Mouse (Mus musculus) stomach, postnatal 0 days (tissue): ENCODE data around the gene Rxrg. TPM values are rescaled to one million over a fixed set of nuclear protein-coding genes. Genes with fewer than 3 reads are reported as not detected.

ENCODE experiments used
- ATAC-seq: fragments of 200-750 bp; cut with Nextera tagmentation; 2 replicates; pipeline ENCODE4 v1.8.0; 2017; ENCODE audit not compliant: low FRiP score, low TSS enrichment
- DNase-seq: peaks from one replicate; pipeline ENCODE4 v3.0.0-alpha.2; 2016; ENCODE audit warnings: low spot score
- H3K27ac ChIP-seq: fragments of 300-500 bp; sonication (generic); replicated peaks from 2 replicates; pipeline ENCODE4 v1.5.1; 2014; ENCODE audit warnings: mild to moderate bottlenecking, control low read depth
- H3K27me3 ChIP-seq: fragments of 300-500 bp; sonication (generic); 2 replicates; pipeline ENCODE4 v1.6.1; 2014; ENCODE audit warnings: low read length; ENCODE audit not compliant: control insufficient read depth, insufficient read depth
- H3K36me3 ChIP-seq: fragments of 300-500 bp; sonication (generic); 2 replicates; pipeline ENCODE4 v1.6.1; 2014; ENCODE audit warnings: low read length, mixed read lengths; ENCODE audit not compliant: control insufficient read depth, insufficient read depth
- H3K4me1 ChIP-seq: fragments of 300-500 bp; sonication (generic); replicated peaks from 2 replicates; pipeline ENCODE4 v1.6.1; 2014; ENCODE audit warnings: antibody characterized with exemption; ENCODE audit not compliant: control insufficient read depth, insufficient read depth
- H3K4me2 ChIP-seq: fragments of 300-500 bp; sonication (generic); replicated peaks from 2 replicates; pipeline ENCODE4 v1.6.1; 2014; ENCODE audit warnings: low read depth, mild to moderate bottlenecking, control low read depth, moderate library complexity
- H3K4me3 ChIP-seq: fragments of 300-500 bp; sonication (generic); 2 replicates; pipeline ENCODE4 v1.5.1; 2014; ENCODE audit warnings: low read depth, low read length, control low read depth
- H3K9ac ChIP-seq: fragments of 300-500 bp; sonication (generic); 2 replicates; pipeline ENCODE4 v1.6.1; 2014; ENCODE audit warnings: mild to moderate bottlenecking, low read length, control low read depth, mixed read lengths
- H3K9me3 ChIP-seq: fragments of 300-500 bp; sonication (generic); 2 replicates; pipeline ENCODE4 v1.6.1; 2016; ENCODE audit warnings: low read length; ENCODE audit not compliant: control insufficient read depth
- CTCF ChIP-seq: IDR thresholded peaks from 2 replicates; pipeline ENCODE4 v1.5.1; 2016; ENCODE audit warnings: antibody characterized with exemption, low read depth, mild to moderate bottlenecking, moderate library complexity
- EP300 ChIP-seq: optimal IDR thresholded peaks from 2 replicates; pipeline ENCODE3; 2016; ENCODE audit warnings: antibody characterized with exemption
- WGBS: fragments of 180-500 bp; shearing (Covaris S2); extraction: QIAGEN DNeasy Blood & Tissue Kit; methylation state at CpG from one replicate; pipeline ENCODE4 v1.1.7; 2014; 5-methylcytosine and 5-hydroxymethylcytosine counted together
- polyA plus RNA-seq: library from polyadenylated mRNA; unstranded; fragments of >200 nt; fragmentation: Nextera tagmentation; extraction: Ambion mirVana; gene quantifications from 2 replicates; pipeline ENCODE4 v1.2.1, GENCODE M21; 2015

Gene Rxrg
- polyA plus RNA-seq, 1 experiment from 2014 or later, result 0.52 TPM

DNA sequence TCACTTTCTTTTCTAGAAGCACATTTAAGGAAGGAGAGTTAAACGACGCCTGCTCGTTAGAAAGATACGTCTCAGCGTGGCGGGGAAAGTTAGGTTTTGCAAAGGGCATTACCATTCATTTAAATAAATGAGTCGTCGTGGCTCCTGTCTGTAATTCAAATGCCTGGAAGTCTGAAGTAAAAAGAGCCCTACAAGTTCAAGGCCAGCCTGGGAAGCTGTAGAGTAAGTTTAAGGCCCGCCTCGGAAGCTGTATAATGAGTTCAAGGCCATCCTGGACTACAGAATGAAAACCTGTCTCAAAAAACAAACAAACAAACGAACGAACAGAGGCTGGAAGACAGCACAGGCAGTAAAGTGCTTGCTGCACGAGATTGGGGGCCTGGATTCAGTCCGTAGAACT lies 18.9 kb downstream of the Rxrg start:
- H3K9me3 ChIP-seq, result no peaks in the 10 kb centered on the region
- TF ChIP-seq CTCF (no peak), EP300 (no peak)
- no peak overlapping the region for H3K9ac ChIP-seq
- no peaks in the 10 kb centered on the region for H3K36me3 ChIP-seq
- ATAC-seq (no peak), DNase-seq (no peak)
- WGBS, result 76% methylated on average over 14 of the region's 14 CpGs
- no peak overlapping the region for H3K4me2 ChIP-seq
- H3K4me1 ChIP-seq, result no peaks in the 10 kb centered on the region
- H3K27me3 ChIP-seq, result no peaks in the 10 kb centered on the region
- no peak overlapping the region for H3K27ac ChIP-seq
- H3K4me3 ChIP-seq, result no peak overlapping the region

DNA sequence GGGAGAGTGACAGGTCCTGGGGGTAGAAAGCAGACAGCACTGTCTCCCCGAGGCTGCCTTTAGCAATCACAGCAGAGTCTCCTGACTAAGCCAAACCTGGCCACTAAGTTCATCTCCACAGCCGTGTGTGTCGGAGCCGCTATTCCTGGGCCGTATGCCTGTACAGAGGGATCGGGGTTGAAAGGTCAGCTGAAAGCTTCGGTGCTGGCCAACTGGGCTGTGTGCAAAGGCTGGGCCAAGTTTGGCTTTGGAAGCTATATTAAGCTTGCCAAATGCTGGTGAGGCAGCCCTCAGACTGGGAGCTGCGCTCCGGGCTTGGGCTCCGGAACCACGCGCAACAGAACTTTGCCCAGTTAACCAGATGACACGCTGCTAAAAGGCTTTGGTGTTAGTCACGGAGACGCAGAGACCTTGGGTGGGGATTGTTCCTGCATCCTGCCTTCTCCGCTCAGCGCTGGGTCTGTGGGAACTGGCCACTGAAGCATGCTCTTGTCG lies 19.9 kb downstream of the Rxrg start:
- DNase-seq (no peak), ATAC-seq (no peak)
- Histone ChIP-seq H3K4me2 (no peak overlapping the region), H3K36me3 (no peaks in the 10 kb centered on the region), H3K4me3 (no peak overlapping the region), H3K27ac (no peak overlapping the region), H3K9me3 (no peaks in the 10 kb centered on the region), H3K27me3 (no peaks in the 10 kb centered on the region), H3K9ac (no peak overlapping the region), H3K4me1 (no peaks in the 10 kb centered on the region)
- TF ChIP-seq CTCF (no peak), EP300 (no peak)
- 73% methylated on average over 18 of the region's 18 CpGs for WGBS

DNA sequence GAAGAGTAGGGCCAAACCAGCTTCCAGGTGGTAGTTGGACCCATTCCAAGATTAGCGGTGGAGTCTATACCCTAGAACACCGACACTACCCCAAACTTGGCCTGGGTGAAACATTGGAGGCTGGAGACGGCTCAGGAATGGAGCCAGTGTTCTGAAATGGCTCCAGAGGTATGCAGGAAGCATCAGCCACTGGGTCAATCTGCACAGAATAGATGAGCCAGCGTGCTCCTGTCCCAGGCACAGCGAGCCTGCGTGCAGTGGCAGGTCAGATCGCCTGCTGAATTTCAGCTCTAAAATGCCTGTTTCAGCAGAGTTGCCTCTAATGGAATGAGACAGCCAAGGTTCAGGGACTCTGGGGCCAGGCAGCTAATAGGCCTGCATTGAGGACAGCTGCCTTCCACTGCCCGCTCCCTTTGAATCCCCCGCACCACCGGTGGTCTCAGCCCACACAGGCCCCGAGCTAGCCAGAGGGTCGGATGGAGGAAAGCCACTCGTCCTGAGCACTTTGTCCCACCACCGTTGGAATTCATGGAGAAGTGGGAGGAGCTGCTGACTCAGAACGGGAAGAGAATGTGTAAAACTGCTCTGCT lies 22.1 kb downstream of the Rxrg start:
- H3K27me3 ChIP-seq, result no peaks in the 10 kb centered on the region
- H3K4me2 ChIP-seq, result no peak overlapping the region
- H3K4me1 ChIP-seq, result no peaks in the 10 kb centered on the region
- no peak overlapping the region for H3K4me3 ChIP-seq
- DNase-seq (no peak), ATAC-seq (no peak)
- H3K9ac ChIP-seq, result no peak overlapping the region
- H3K36me3 ChIP-seq, result no peaks in the 10 kb centered on the region
- no peaks in the 10 kb centered on the region for H3K9me3 ChIP-seq
- no peak overlapping the region for H3K27ac ChIP-seq
- WGBS, result 60% methylated on average over 15 of the region's 15 CpGs
- TF ChIP-seq CTCF (no peak), EP300 (no peak)

DNA sequence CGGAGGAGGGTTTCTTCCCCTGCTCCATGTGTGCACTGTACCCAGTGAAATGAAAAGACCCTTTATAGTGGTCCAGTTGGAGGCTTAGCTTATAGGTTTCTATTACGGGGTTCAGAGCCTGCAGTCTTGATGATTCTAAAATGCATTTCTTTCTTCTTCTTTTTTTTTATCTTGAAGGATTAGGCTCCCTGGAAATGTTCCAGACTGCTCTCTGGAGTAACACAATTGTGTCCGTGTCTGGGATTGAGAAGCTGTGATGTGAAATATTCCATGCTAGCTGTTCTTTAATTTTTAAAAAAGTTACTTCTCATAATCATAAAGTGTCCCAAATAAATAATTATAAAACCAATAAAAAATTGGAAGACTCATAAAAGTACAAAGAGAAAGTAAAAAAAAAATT lies 26.9 kb downstream of the Rxrg start:
- H3K4me3 ChIP-seq, result no peak overlapping the region
- ATAC-seq (no peak), DNase-seq (no peak)
- TF ChIP-seq EP300 (no peak), CTCF (no peak)
- 52% methylated on average over 3 of the region's 3 CpGs for WGBS
- H3K4me2 ChIP-seq, result no peak overlapping the region
- H3K9me3 ChIP-seq, result no peaks in the 10 kb centered on the region
- no peaks in the 10 kb centered on the region for H3K27me3 ChIP-seq
- H3K36me3 ChIP-seq, result no peaks in the 10 kb centered on the region
- H3K4me1 ChIP-seq, result no peaks in the 10 kb centered on the region
- H3K27ac ChIP-seq, result no peak overlapping the region
- H3K9ac ChIP-seq, result no peak overlapping the region

DNA sequence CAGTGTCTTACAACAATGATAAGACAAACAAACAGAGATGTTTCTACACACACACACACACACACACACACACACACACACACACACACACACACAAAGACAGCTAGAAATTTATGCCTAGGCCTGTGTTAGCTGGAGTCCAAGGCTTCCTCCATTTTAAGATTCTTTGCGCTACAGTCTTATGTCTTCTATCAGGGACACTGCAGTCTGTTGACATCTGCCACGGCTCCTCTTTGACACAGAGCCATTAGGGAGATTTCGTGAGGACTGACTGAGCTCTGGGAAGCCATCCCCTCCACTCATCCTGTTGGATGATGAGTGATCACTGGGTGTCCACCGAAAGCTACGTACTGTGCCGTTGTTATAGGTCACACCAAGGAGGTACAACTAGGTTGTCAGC lies 33.6 kb downstream of the Rxrg start:
- no peak for TF ChIP-seq CTCF
- TF ChIP-seq EP300, result no peak
- 75% methylated on average over 6 of the region's 6 CpGs for WGBS
- no peak overlapping the region for H3K4me3 ChIP-seq
- no peak overlapping the region for H3K9ac ChIP-seq
- H3K4me2 ChIP-seq, result no peak overlapping the region
- H3K27ac ChIP-seq, result no peak overlapping the region
- ATAC-seq, result no peak
- H3K4me1 ChIP-seq, result no peaks in the 10 kb centered on the region
- no peaks in the 10 kb centered on the region for H3K27me3 ChIP-seq
- DNase-seq, result no peak
- H3K36me3 ChIP-seq, result no peaks in the 10 kb centered on the region
- no peaks in the 10 kb centered on the region for H3K9me3 ChIP-seq

DNA sequence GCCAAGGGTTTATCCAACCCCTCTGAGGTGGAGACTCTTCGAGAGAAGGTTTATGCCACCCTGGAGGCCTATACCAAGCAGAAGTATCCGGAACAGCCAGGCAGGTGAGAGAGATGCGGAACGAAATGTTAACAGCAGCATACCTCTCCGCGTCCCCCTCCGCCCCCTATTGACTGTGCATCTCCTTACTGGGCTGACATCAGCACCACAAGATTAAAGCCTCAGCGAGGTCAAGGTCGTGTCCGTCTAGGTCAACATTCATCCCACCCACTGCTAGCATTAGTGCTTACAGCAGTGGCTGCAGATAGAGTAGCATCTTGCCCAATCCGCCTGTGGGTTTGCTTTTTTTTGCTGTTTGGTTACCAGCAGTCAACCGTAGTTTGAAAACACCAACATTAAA lies 37.5 kb downstream of the Rxrg start:
- Histone ChIP-seq H3K4me1 (no peaks in the 10 kb centered on the region), H3K9me3 (no peaks in the 10 kb centered on the region), H3K36me3 (no peaks in the 10 kb centered on the region), H3K27me3 (no peaks in the 10 kb centered on the region), H3K4me3 (no peak overlapping the region), H3K27ac (no peak overlapping the region), H3K9ac (no peak overlapping the region), H3K4me2 (no peak overlapping the region)
- 46% methylated on average over 12 of the region's 12 CpGs for whole genome bisulfite sequencing
- no peak for ATAC-seq
- DNase-seq, result no peak
- TF ChIP-seq EP300 (no peak), CTCF (no peak)
